Mouse (Mus musculus) right cerebral cortex, postnatal 14 days (tissue): ENCODE results near the gene Kprp.
"Not testable (repeated sequence)": the region's sequence is repeated elsewhere in the genome, so short reads cannot be mapped to it uniquely, and the experiment has no call there.

Source experiments
- DNase-seq: peaks from one replicate; pipeline ENCODE4 v3.0.0; 2022

Gene Kprp

DNA sequence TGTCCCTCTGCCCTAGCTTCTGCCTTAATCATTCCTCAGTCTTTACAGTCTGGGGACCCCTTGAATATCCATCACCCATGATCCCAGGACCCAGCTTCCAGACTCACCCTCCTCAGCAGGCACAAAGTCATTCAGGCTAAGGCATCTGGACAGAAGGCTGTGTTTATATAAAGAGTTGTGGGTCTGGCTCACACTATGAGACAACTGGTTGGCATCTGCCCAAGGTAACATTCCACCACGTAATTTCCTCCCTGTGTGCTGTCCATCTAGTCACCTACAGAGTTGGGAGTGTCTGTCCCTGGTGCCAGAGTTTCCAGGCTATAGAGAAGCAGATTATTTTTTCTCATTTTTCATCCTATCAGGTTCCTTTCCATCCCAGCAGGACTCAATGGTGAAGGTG is at the start of gene Kprp:
Gene Kprp (minus strand): TSS at position 140 of the 400 bp plus-strand sequence.
- DNase-seq = no peak

DNA sequence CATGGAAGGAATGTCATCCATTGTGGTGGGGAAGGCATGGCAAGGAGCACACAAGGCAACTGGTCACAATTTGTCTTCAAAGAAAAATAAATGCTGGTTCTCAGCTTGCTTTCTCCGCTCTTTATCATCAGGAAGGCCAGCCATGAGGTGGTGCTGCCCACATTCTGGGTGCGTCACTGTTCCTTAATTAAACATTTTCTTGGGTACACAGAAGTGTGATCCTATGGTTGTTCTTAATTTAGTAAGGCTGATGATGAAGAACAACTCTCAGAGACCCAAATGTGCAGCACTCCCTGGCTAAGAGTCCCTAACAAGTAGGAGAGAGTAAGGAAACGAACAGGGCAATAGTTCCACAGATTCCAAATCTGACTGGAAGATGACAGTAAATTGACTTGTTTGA is 47.1 kb upstream of the Kprp start:
- no peak for DNase-seq

DNA sequence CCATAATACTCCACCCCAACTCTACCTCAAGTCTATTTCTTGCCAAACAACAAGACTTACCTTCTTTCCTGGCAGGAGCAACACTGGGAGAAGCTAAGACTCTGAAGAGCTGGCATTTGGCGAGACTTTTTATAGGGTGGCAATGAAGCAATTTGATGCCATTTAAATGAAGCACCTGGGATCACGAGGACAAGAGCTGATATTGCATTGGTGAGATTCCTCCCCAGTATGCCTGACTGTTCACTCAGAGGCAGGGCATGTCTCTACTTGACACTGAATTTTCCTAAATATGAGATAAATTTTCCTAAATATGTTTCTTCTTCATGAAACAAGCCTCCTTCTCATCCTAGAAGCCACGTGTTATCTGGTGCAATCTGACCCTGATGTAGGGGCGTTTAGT is 43.1 kb upstream of the Kprp start, which contains the start of gene 2310050C09Rik:
Gene 2310050C09Rik (minus strand): TSS at position 101 of the 400 bp plus-strand sequence.
- DNase-seq = no peak

DNA sequence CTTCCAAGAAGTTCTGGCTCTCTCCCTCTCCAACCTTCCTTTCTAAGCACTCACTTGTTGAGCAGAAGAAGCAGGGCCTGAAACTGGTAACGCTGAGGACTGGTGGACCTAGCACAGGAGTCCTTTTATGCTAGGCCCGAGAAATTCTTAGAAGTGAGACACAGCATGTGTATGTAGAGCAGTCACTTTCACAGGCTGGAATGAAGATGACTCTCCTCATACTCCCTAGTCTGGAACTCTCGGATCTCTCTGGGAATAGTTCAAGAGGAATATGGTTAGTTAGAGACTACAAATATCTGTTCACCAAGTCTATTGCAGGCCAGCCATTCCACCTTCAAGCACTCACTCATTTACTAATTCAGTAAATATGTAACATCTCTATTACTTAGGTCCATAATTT is 24.1 kb upstream of the Kprp start, which contains the start of gene Lce1l:
Gene Lce1l (minus strand): TSS at position 101 of the 400 bp plus-strand sequence.
- DNase-seq = no peak

DNA sequence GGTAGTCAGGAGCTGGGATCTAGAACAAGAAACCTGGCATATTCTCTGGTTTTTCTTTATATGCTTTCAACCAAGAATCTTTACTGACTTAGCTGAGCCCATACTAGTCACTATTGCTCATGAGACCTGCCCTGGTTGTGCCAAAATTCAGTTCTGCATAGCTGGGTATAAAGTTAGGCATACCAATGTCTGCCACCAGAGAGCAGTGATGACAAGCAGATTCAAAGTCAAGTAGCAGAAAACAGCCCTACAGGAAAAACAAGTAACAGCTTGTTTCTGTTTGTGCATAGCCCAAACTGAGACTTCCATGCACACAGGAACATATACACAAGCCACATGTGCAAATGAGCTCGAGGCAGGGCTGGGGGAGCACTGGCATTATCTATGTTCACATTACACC is 1.2 kb downstream of the Kprp start:
- no peak for DNase-seq

DNA sequence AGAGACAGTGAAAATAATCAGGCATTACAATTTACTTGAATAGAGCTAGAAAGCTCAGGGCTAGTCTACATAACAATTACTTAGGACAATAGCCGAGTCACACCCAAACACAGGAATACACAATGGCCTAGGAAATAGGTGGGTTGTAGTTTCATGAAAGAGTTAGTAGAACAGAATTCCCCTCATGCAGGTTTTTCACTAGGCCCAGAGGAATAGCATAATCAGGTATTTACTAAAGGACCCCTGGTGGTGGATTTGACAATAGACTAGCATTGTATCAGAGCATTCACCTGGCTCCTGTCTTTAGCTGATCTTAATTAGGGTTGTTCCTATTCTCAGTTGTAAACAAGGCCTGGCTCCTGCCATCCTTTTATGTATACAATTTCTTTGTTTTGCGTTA is 11.0 kb downstream of the Kprp start:
- DNase-seq = not testable (repeated sequence)

DNA sequence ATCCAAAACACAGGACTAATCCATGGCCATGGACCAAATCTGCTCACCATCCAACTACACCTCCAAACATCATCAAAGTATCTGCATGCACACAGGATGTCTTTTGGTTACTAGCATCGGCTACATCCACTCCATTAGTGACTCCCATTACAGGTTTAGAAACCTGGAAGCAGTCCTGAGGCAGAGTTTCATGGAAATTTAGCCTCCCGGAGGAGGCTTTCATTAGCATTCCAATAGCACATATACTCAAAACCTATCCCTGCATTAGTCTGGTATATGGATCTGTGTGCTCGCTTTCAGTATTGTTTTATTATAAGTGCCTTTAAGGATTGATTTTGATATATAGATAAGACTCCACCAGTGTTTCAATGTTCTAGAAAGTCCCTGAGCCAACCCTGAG is 11.5 kb downstream of the Kprp start:
- DNase-seq = no peak

DNA sequence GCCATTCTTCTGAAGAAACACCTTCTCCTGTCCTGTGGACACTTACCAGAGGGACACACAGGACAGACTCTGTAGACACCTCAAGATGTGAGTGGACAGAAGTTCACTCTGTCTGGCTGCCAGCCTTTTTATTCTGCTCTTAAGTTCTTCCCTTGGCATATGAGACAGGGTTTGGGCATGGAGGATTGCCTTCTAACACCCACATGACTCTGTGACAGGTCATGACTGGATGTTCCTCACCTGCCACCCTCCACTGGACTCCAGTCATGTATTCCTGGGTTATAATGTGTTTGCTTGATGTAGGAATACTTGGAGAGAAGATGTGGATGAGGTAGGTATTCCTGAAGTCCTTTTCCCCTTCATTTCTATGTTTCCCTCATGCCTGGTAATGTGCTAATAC is 19.3 kb downstream of the Kprp start, which contains the start of gene Lce1k:
Gene Lce1k (minus strand): TSS at position 101 of the 400 bp plus-strand sequence.
- DNase-seq = no peak

DNA sequence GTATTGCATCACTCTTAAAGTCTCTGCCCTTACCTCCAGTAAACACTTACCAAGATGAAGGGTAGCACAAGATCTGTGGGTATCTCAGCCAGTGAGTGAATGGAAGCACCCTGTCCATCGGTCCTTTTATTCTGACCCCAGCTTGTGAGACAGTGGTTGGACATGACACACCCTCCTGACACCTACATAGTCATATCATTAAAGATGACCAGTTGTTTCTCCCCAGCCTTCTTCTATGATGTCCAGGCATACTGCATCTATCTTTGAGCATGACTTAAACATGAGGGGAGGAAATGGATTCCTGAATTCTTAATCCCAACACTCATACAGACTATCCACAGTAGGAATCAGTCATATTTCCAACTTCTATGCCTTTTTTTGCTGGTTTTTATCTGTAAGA is 36.6 kb downstream of the Kprp start, which contains the start of gene Lce1j:
Gene Lce1j (minus strand): TSS at position 101 of the 400 bp plus-strand sequence.
- no peak for DNase-seq

DNA sequence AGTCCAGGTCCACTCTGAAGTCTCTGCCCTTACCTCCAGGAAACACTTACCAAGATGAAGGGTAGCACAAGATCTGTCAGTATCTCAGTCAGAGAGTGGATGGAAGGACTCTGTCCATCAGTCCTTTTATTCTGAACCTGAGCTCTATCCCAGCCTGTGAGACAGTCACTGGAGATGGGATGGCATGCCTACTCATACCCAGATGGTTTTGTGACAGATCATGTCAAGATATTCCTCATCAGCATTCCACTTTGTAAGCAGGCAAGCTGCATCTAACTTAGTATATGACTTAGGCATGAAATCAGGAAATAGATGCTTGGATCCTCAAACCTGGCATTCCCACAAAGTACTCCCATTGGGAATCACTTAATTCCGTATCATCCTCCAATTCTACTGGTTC is 48.2 kb downstream of the Kprp start, which contains the start of gene Lce1i:
Gene Lce1i (minus strand): TSS at position 101 of the 400 bp plus-strand sequence.
- no peak for DNase-seq
